Mouse (Mus musculus): Measurements from ENCODE around the gene Fcho2. TPM values are rescaled to one million over a fixed set of nuclear protein-coding genes. Genes with fewer than 3 reads are reported as not detected.

Gene Fcho2
- polyA plus RNA-seq, 1 experiment from 2014 or later = 50.0 TPM

GRCm38 (mm10) chr13:98689605-98690290 lies 125.5 kb downstream of the Fcho2 start:
- no peak for ATAC-seq (ENCODE audit: insufficient number of reproducible peaks, insufficient read depth, low FRiP score, low read depth)
- H3K4me3 ChIP-seq (ENCODE audit: low read depth, low read length) = no peak overlapping the region
- H3K9me3 ChIP-seq (ENCODE audit: control insufficient read depth, low read depth, low read length) = no peaks in the 10 kb centered on the region
- 45% methylated on average over 11 of the region's 11 CpGs for WGBS
- H3K27me3 ChIP-seq (ENCODE audit: control insufficient read depth, insufficient read depth, low read length) = no peaks in the 10 kb centered on the region
- H3K9ac ChIP-seq (replicated peaks; ENCODE audit: low read depth, low read length) = no peak overlapping the region
- H3K4me1 ChIP-seq (ENCODE audit: control insufficient read depth, insufficient read depth, low read length) = 0 out of 2 replicates have a peak, but pooled peaks cover 2% of the 10 kb centered on the region
- no peak overlapping the region for H3K4me2 ChIP-seq (replicated peaks; ENCODE audit: low read depth, low read length)
- H3K36me3 ChIP-seq (ENCODE audit: control insufficient read depth, insufficient read depth, low read length) = no peaks in the 10 kb centered on the region
- no peak overlapping the region for H3K27ac ChIP-seq (ENCODE audit: low read length)

- Histone ChIP-seq H3K4me1 (ENCODE audit: control insufficient read depth, insufficient read depth, low read length) (no peaks in the 10 kb centered on the region), H3K9me3 (ENCODE audit: control insufficient read depth, low read depth, low read length) (no peaks in the 10 kb centered on the region), H3K27ac (ENCODE audit: low read length) (no peak overlapping the region), H3K4me2 (replicated peaks; ENCODE audit: low read depth, low read length) (no peak overlapping the region), H3K36me3 (ENCODE audit: control insufficient read depth, insufficient read depth, low read length) (no peaks in the 10 kb centered on the region), H3K9ac (replicated peaks; ENCODE audit: low read depth, low read length) (no peak overlapping the region), H3K27me3 (ENCODE audit: control insufficient read depth, insufficient read depth, low read length) (no peaks in the 10 kb centered on the region), H3K4me3 (ENCODE audit: low read depth, low read length) (no peak overlapping the region)
- no peak for ATAC-seq (ENCODE audit: insufficient number of reproducible peaks, insufficient read depth, low FRiP score, low read depth)
- WGBS = 75% methylated on average over 9 of the region's 9 CpGs
These were observed 127.3 kb downstream of the Fcho2 start for GRCm38 (mm10) chr13:98687931-98688330.

GRCm38 (mm10) chr13:98684144-98684900 lies 130.9 kb downstream of the Fcho2 start:
- no peaks in the 10 kb centered on the region for H3K27me3 ChIP-seq (ENCODE audit: control insufficient read depth, insufficient read depth, low read length)
- no peaks in the 10 kb centered on the region for H3K36me3 ChIP-seq (ENCODE audit: control insufficient read depth, insufficient read depth, low read length)
- no peak overlapping the region for H3K27ac ChIP-seq (ENCODE audit: low read length)
- peaks cover 4% of the 10 kb centered on the region; the same call in 1 of the 2 replicates for H3K4me1 ChIP-seq (ENCODE audit: control insufficient read depth, insufficient read depth, low read length)
- no peak overlapping the region for H3K9ac ChIP-seq (replicated peaks; ENCODE audit: low read depth, low read length)
- H3K9me3 ChIP-seq (ENCODE audit: control insufficient read depth, low read depth, low read length) = no peaks in the 10 kb centered on the region
- no peak overlapping the region for H3K4me3 ChIP-seq (ENCODE audit: low read depth, low read length)
- ATAC-seq (ENCODE audit: insufficient number of reproducible peaks, insufficient read depth, low FRiP score, low read depth) = no peak
- H3K4me2 ChIP-seq (replicated peaks; ENCODE audit: low read depth, low read length) = no peak overlapping the region
- WGBS = 68% methylated on average over 9 of the region's 9 CpGs

- Histone ChIP-seq H3K4me2 (replicated peaks; ENCODE audit: low read depth, low read length) (no peak overlapping the region), H3K9ac (replicated peaks; ENCODE audit: low read depth, low read length) (no peak overlapping the region), H3K9me3 (ENCODE audit: control insufficient read depth, low read depth, low read length) (no peaks in the 10 kb centered on the region), H3K36me3 (ENCODE audit: control insufficient read depth, insufficient read depth, low read length) (no peaks in the 10 kb centered on the region), H3K27ac (ENCODE audit: low read length) (no peak overlapping the region), H3K4me1 (ENCODE audit: control insufficient read depth, insufficient read depth, low read length) (peaks cover 4% of the 10 kb centered on the region; the same call in 1 of the 2 replicates), H3K27me3 (ENCODE audit: control insufficient read depth, insufficient read depth, low read length) (no peaks in the 10 kb centered on the region), H3K4me3 (ENCODE audit: low read depth, low read length) (no peak overlapping the region)
- ATAC-seq (ENCODE audit: insufficient number of reproducible peaks, insufficient read depth, low FRiP score, low read depth) = no peak
- WGBS = 84% methylated on average over 2 of the region's 2 CpGs
These were observed 131.8 kb downstream of the Fcho2 start for GRCm38 (mm10) chr13:98683412-98683811.

- 43% methylated on average over 5 of the region's 5 CpGs for WGBS
- Histone ChIP-seq H3K9me3 (ENCODE audit: control insufficient read depth, low read depth, low read length) (no peaks in the 10 kb centered on the region), H3K4me3 (ENCODE audit: low read depth, low read length) (no peak overlapping the region), H3K36me3 (ENCODE audit: control insufficient read depth, insufficient read depth, low read length) (no peaks in the 10 kb centered on the region), H3K4me2 (replicated peaks; ENCODE audit: low read depth, low read length) (no peak overlapping the region), H3K27me3 (ENCODE audit: control insufficient read depth, insufficient read depth, low read length) (no peaks in the 10 kb centered on the region), H3K9ac (replicated peaks; ENCODE audit: low read depth, low read length) (no peak overlapping the region), H3K4me1 (ENCODE audit: control insufficient read depth, insufficient read depth, low read length) (peaks cover 4% of the 10 kb centered on the region; the same call in 1 of the 2 replicates), H3K27ac (ENCODE audit: low read length) (no peak overlapping the region)
- peak; percentile 30; the same call in 1 of the 2 replicates for ATAC-seq (ENCODE audit: insufficient number of reproducible peaks, insufficient read depth, low FRiP score, low read depth)
These were observed 134.7 kb downstream of the Fcho2 start for GRCm38 (mm10) chr13:98680470-98681060.

- no peak overlapping the region for H3K27ac ChIP-seq (ENCODE audit: low read length)
- 0 out of 2 replicates have a peak, but pooled peaks have one; percentile 17 for ATAC-seq (ENCODE audit: insufficient number of reproducible peaks, insufficient read depth, low FRiP score, low read depth)
- H3K9me3 ChIP-seq (ENCODE audit: control insufficient read depth, low read depth, low read length) = no peaks in the 10 kb centered on the region
These were observed 135.6 kb downstream of the Fcho2 start for GRCm38 (mm10) chr13:98679631-98680041.

GRCm38 (mm10) chr13:98679230-98679629 lies 136.0 kb downstream of the Fcho2 start:
- 89% methylated on average over 1 of the region's 1 CpGs for WGBS
- Histone ChIP-seq H3K9ac (replicated peaks; ENCODE audit: low read depth, low read length) (no peak overlapping the region), H3K36me3 (ENCODE audit: control insufficient read depth, insufficient read depth, low read length) (no peaks in the 10 kb centered on the region), H3K4me1 (ENCODE audit: control insufficient read depth, insufficient read depth, low read length) (peaks cover 4% of the 10 kb centered on the region; the same call in 1 of the 2 replicates), H3K4me3 (ENCODE audit: low read depth, low read length) (no peak overlapping the region), H3K27ac (ENCODE audit: low read length) (no peak overlapping the region), H3K27me3 (ENCODE audit: control insufficient read depth, insufficient read depth, low read length) (no peaks in the 10 kb centered on the region), H3K9me3 (ENCODE audit: control insufficient read depth, low read depth, low read length) (no peaks in the 10 kb centered on the region), H3K4me2 (replicated peaks; ENCODE audit: low read depth, low read length) (no peak overlapping the region)
- ATAC-seq (ENCODE audit: insufficient number of reproducible peaks, insufficient read depth, low FRiP score, low read depth) = no peak

More at GRCm38 (mm10) chr13:98679631-98680041, 135.6 kb downstream of the Fcho2 start:
- H3K4me1 ChIP-seq (ENCODE audit: control insufficient read depth, insufficient read depth, low read length) = peaks cover 4% of the 10 kb centered on the region; the same call in 1 of the 2 replicates
- H3K4me2 ChIP-seq (replicated peaks; ENCODE audit: low read depth, low read length) = no peak overlapping the region
- 31% methylated on average over 4 of the region's 4 CpGs for WGBS
- H3K36me3 ChIP-seq (ENCODE audit: control insufficient read depth, insufficient read depth, low read length) = no peaks in the 10 kb centered on the region
- no peaks in the 10 kb centered on the region for H3K27me3 ChIP-seq (ENCODE audit: control insufficient read depth, insufficient read depth, low read length)
- H3K9ac ChIP-seq (replicated peaks; ENCODE audit: low read depth, low read length) = no peak overlapping the region
- no peak overlapping the region for H3K4me3 ChIP-seq (ENCODE audit: low read depth, low read length)

GRCm38 (mm10) chr13:98673922-98674321 lies 141.3 kb downstream of the Fcho2 start:
- Histone ChIP-seq H3K9ac (replicated peaks; ENCODE audit: low read depth, low read length) (no peak overlapping the region), H3K4me3 (ENCODE audit: low read depth, low read length) (no peak overlapping the region), H3K27ac (ENCODE audit: low read length) (no peak overlapping the region), H3K36me3 (ENCODE audit: control insufficient read depth, insufficient read depth, low read length) (no peaks in the 10 kb centered on the region), H3K4me2 (replicated peaks; ENCODE audit: low read depth, low read length) (no peak overlapping the region), H3K27me3 (ENCODE audit: control insufficient read depth, insufficient read depth, low read length) (no peaks in the 10 kb centered on the region), H3K4me1 (ENCODE audit: control insufficient read depth, insufficient read depth, low read length) (no peaks in the 10 kb centered on the region), H3K9me3 (ENCODE audit: control insufficient read depth, low read depth, low read length) (no peaks in the 10 kb centered on the region)
- no peak for ATAC-seq (ENCODE audit: insufficient number of reproducible peaks, insufficient read depth, low FRiP score, low read depth)
- WGBS = 46% methylated on average over 4 of the region's 4 CpGs
